Mouse (Mus musculus): Measurements from ENCODE around the gene Tbc1d10a.

The Tbc1d10a gene

GRCm38 (mm10) chr11:4240151-4240550 lies 53.6 kb downstream of the Tbc1d10a start:
- DNase-seq: no peak

- DNase-seq: no peak
Measured at GRCm38 (mm10) chr11:4241180-4241579, 54.6 kb downstream of the Tbc1d10a start.

GRCm38 (mm10) chr11:4246126-4246525 lies 59.5 kb downstream of the Tbc1d10a start:
- no peak for DNase-seq

GRCm38 (mm10) chr11:4246623-4247022 lies 60.0 kb downstream of the Tbc1d10a start:
- DNase-seq: no peak

GRCm38 (mm10) chr11:4247201-4247959 lies 60.8 kb downstream of the Tbc1d10a start:
- DNase-seq: peak; percentile 49

GRCm38 (mm10) chr11:4249151-4249550 lies 62.6 kb downstream of the Tbc1d10a start:
- DNase-seq: no peak

- no peak for DNase-seq
Measured at GRCm38 (mm10) chr11:4250290-4250689, 63.7 kb downstream of the Tbc1d10a start.

- peak; percentile 24 for DNase-seq
Measured at GRCm38 (mm10) chr11:4251376-4251775, 64.8 kb downstream of the Tbc1d10a start.

GRCm38 (mm10) chr11:4252886-4253285 lies 66.3 kb downstream of the Tbc1d10a start:
- no peak for DNase-seq

GRCm38 (mm10) chr11:4256846-4257607 lies 70.4 kb downstream of the Tbc1d10a start, which contains the start of gene Lif:
Gene Lif (plus strand): TSS chr11:4257557.
- DNase-seq: peak; percentile 8

- no peak for DNase-seq
Measured at GRCm38 (mm10) chr11:4257756-4258155, 71.2 kb downstream of the Tbc1d10a start.

- peak; percentile 91 for DNase-seq
Measured at GRCm38 (mm10) chr11:4258657-4259082, 72.1 kb downstream of the Tbc1d10a start.

GRCm38 (mm10) chr11:4260463-4261187 lies 74.0 kb downstream of the Tbc1d10a start:
- peak; percentile 36 for DNase-seq

- DNase-seq: peak; percentile 86
Measured at GRCm38 (mm10) chr11:4261188-4261494, 74.6 kb downstream of the Tbc1d10a start.

- DNase-seq: peak; percentile 44
Measured at GRCm38 (mm10) chr11:4261969-4262368, 75.4 kb downstream of the Tbc1d10a start.

GRCm38 (mm10) chr11:4262847-4263246 lies 76.3 kb downstream of the Tbc1d10a start:
- DNase-seq: peak; percentile 25

GRCm38 (mm10) chr11:4263296-4263695 lies 76.7 kb downstream of the Tbc1d10a start:
- DNase-seq: no peak

- DNase-seq: peak; percentile 23
Measured at GRCm38 (mm10) chr11:4264066-4264465, 77.5 kb downstream of the Tbc1d10a start.
